ENCODE assay signal across 27 mouse cellular contexts in the genomic region with DNA sequence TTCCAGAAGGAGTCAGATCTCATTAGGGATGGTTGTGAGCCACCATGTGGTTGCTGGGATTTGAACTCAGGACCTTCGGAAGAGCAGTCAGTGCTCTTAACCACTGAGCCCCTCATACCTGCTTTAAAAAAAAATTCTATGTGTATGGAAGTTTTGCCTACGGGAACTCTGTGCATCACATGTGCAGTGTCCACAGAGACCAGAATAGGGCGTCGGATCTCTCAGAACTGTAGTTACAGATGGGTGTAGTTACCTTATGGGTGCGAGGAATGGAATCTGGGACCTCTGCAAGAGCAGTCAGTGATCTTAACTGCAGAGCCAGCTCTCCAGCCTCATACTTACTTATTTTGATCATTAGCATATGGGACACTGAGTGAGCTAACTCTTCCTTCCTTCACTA. TPM values are rescaled to one million over a fixed set of nuclear protein-coding genes. Genes with fewer than 3 reads are reported as not detected.
"Had no signal": no experiment of that assay in that cellular context is flagged by ENCODE, and none has a peak within 500 bp of the region (broad histone marks: within the 10 kb centered on the region; RNA-seq: fewer than 3 reads in every experiment).

No protein-coding gene starts in this region.

- H3K9ac ChIP-seq: embryonic facial prominence, embryonic 12.5 days; embryonic facial prominence, embryonic 13.5 days; embryonic facial prominence, embryonic 15.5 days; forebrain, embryonic 12.5 days; forebrain, embryonic 13.5 days; forebrain, embryonic 15.5 days; forebrain, postnatal 0 days had no signal

- H3K4me2 ChIP-seq: embryonic facial prominence, embryonic 12.5 days; embryonic facial prominence, embryonic 13.5 days; embryonic facial prominence, embryonic 15.5 days; forebrain, embryonic 12.5 days; forebrain, embryonic 13.5 days; forebrain, embryonic 15.5 days had no signal

- H3K4me3 ChIP-seq: embryonic facial prominence, embryonic 10.5 days; embryonic facial prominence, embryonic 12.5 days; embryonic facial prominence, embryonic 13.5 days; embryonic facial prominence, embryonic 15.5 days; erythroblast, embryonic 14.5 days; forebrain, embryonic 10.5 days; forebrain, embryonic 12.5 days; forebrain, embryonic 13.5 days; forebrain, embryonic 15.5 days; heart, embryonic 10.5 days had no signal

- DNase-seq: cerebellum, adult 2 months; cerebellum, adult 8-10 months; cerebellum, adult 9-10 months; cerebellum, adult 9-11 months; cerebellum, postnatal 10 days; cerebellum, postnatal 14 days; cerebellum, postnatal 25 days; cerebellum, postnatal 36 days; embryo, embryonic 11 days; forebrain, postnatal 0 days; gastrocnemius, postnatal 10 days; gastrocnemius, postnatal 25 days; gastrocnemius, postnatal 36 days; heart, adult 18-20 months had no signal

- H3K36me3 ChIP-seq: embryonic facial prominence, embryonic 10.5 days; embryonic facial prominence, embryonic 12.5 days; embryonic facial prominence, embryonic 13.5 days; embryonic facial prominence, embryonic 15.5 days; forebrain, embryonic 10.5 days; forebrain, embryonic 12.5 days; forebrain, embryonic 15.5 days; heart, embryonic 10.5 days had no signal

- H3K27ac ChIP-seq: embryonic facial prominence, embryonic 10.5 days; embryonic facial prominence, embryonic 12.5 days; embryonic facial prominence, embryonic 13.5 days; embryonic facial prominence, embryonic 15.5 days; forebrain, embryonic 10.5 days; forebrain, embryonic 12.5 days; forebrain, embryonic 13.5 days; forebrain, embryonic 15.5 days; heart, embryonic 10.5 days had no signal

- H3K9me3 ChIP-seq: embryonic facial prominence, embryonic 10.5 days; embryonic facial prominence, embryonic 12.5 days; embryonic facial prominence, embryonic 13.5 days; embryonic facial prominence, embryonic 15.5 days; forebrain, embryonic 10.5 days; forebrain, embryonic 12.5 days; forebrain, embryonic 13.5 days; forebrain, embryonic 15.5 days; heart, embryonic 10.5 days had no signal

- H3K27me3 ChIP-seq: embryonic facial prominence, embryonic 12.5 days; embryonic facial prominence, embryonic 13.5 days; embryonic facial prominence, embryonic 15.5 days; forebrain, embryonic 12.5 days; forebrain, embryonic 13.5 days; forebrain, embryonic 15.5 days had no signal

- ATAC-seq: forebrain, embryonic 13.5 days; forebrain, embryonic 14.5 days; forebrain, embryonic 15.5 days; forebrain, embryonic 16.5 days; forebrain, postnatal 0 days had no signal

- H3K4me1 ChIP-seq: embryonic facial prominence, embryonic 10.5 days; embryonic facial prominence, embryonic 12.5 days; embryonic facial prominence, embryonic 13.5 days; embryonic facial prominence, embryonic 15.5 days; forebrain, embryonic 10.5 days; forebrain, embryonic 12.5 days; forebrain, embryonic 13.5 days; forebrain, embryonic 15.5 days; heart, embryonic 10.5 days had no signal

RNA-seq across cellular contexts. Expression of a gene that starts 21.3 kb away (rescaled TPM):
- polyA plus RNA-seq: erythroblast, embryonic 14.5 days had no signal

RNA-seq across cellular contexts. Expression of a gene that starts 58.2 kb away (rescaled TPM):
- polyA plus RNA-seq: erythroblast, embryonic 14.5 days; gonadal fat pad, adult 2 months had no signal
